Comparison of ENCODE assay signal across 18 mouse cellular contexts in genomic region chr16:48989700-48990099, GRCm38 (mm10). TPM values are rescaled to one million over a fixed set of nuclear protein-coding genes. Genes with fewer than 3 reads are reported as not detected.
DNase-seq lines count a peak whose midpoint lies in the region; ATAC-seq and TF ChIP-seq lines count a peak whose summit lies in the region.
"Had no signal": no experiment of that assay in that cellular context is flagged by ENCODE, and none has a peak within 500 bp of the region (broad histone marks: within the 10 kb centered on the region; RNA-seq: fewer than 3 reads in every experiment).

No protein-coding gene starts in this region.

- TF ChIP-seq CTCF in CH12.LX (conservative IDR thresholded peaks at IDR 0.05 in 1 of 2, IDR thresholded peaks at IDR 0.05 in 1 of 2; ENCODE audit: low read depth in 2 of 2, low read length in 2 of 2) = no peak

- TF ChIP-seq RAD21 in CH12.LX (IDR thresholded peaks at IDR 0.05; ENCODE audit: low read depth, low read length) = no peak

- in situ Hi-C loops in CH12.LX (cut with MboI; ENCODE audit: low pct_ligation_motif_present, low pct_unique_long_range_greater_than_20kb, low sequenced_read_pairs) = no loop called here

- ATAC-seq in embryonic facial prominence, embryonic 14.5 days (ENCODE audit: low read depth) = no peak
- no peak for ATAC-seq in monocyte, adult 5-6 weeks (replicated peaks; ENCODE audit: insufficient number of reproducible peaks, low FRiP score, low TSS enrichment, poor library complexity, severe bottlenecking)
- ATAC-seq: activated CD4-positive, CD25-positive, alpha-beta regulatory T cell, adult 4 months; CD4-positive, CD25-positive, alpha-beta regulatory T cell, adult 4 months; Patski had no signal

- TF ChIP-seq POLR2A in CH12.LX (IDR thresholded peaks at IDR 0.05; ENCODE audit: low read depth, low read length) = no peak

- peaks cover 21% of the 10 kb centered on the region for H3K79me2 ChIP-seq in CH12.LX (replicated peaks; ENCODE audit: control insufficient read depth, extremely low read depth, insufficient read depth, poor library complexity, severe bottlenecking)

- dilution Hi-C loops in CH12.LX (cut with MboI; ENCODE audit: extremely low pct_ligation_motif_present, extremely low pct_unique_long_range_greater_than_20kb, low sequenced_read_pairs) = no loop called here

- no peak overlapping the region for H3K4me2 ChIP-seq in embryonic facial prominence, embryonic 14.5 days (ENCODE audit: low read depth, low read length)
- no peak overlapping the region for H3K4me2 ChIP-seq in CH12.LX (ENCODE audit: insufficient read depth, low read depth, poor library complexity, severe bottlenecking)

- H3K27ac ChIP-seq in embryonic facial prominence, embryonic 14.5 days (replicated peaks; ENCODE audit: low read depth, low read length) = no peak overlapping the region
- no peak overlapping the region for H3K27ac ChIP-seq in embryonic facial prominence, embryonic 10.5 days (replicated peaks)
- no peak overlapping the region for H3K27ac ChIP-seq in CH12.LX (ENCODE audit: insufficient read depth, low read depth)

- TF ChIP-seq EP300 in CH12.LX (IDR thresholded peaks at IDR 0.05; ENCODE audit: low read length) = peak; percentile 68; the same call in 1 of the 2 replicates

- H3K4me1 ChIP-seq in embryonic facial prominence, embryonic 14.5 days (ENCODE audit: control insufficient read depth, insufficient read depth, low read length) = peaks cover 4% of the 10 kb centered on the region; the same call in 1 of the 2 replicates
- peaks cover 7% of the 10 kb centered on the region for H3K4me1 ChIP-seq in embryonic facial prominence, embryonic 10.5 days
- H3K4me1 ChIP-seq in CH12.LX (ENCODE audit: control insufficient read depth in 1 of 2, insufficient read depth in 2 of 2) = peaks cover 0 to 35% of the 10 kb centered on the region in 2 experiments; a peak in 2 of 4 replicates

- H3K9me3 ChIP-seq in embryonic facial prominence, embryonic 14.5 days (ENCODE audit: control insufficient read depth, low read length) = no peaks in the 10 kb centered on the region
- H3K9me3 ChIP-seq in embryonic facial prominence, embryonic 10.5 days = no peaks in the 10 kb centered on the region
- peaks cover 2% of the 10 kb centered on the region for H3K9me3 ChIP-seq in CH12.LX (replicated peaks; ENCODE audit: low read length)

- DNase-seq in embryonic facial prominence, embryonic 14.5 days (ENCODE audit: low spot score) = peak; percentile 8
- no peak for DNase-seq in embryonic facial prominence, embryonic 10.5 days (ENCODE audit: low spot score)
- no peak for DNase-seq in CH12.LX (ENCODE audit: extremely low read depth)
- DNase-seq: adrenal gland, adult 2 months; adrenal gland, adult 8-10 months; adrenal gland, postnatal 10 days; adrenal gland, postnatal 14 days; adrenal gland, postnatal 25 days; adrenal gland, postnatal 36 days; B cell, adult 2 months; cerebellum, adult 11 months; cerebellum, adult 11-12 months; cerebellum, adult 18-20 months; cerebellum, adult 2 months had no signal

- H3K4me3 ChIP-seq in embryonic facial prominence, embryonic 14.5 days (ENCODE audit: low read depth, low read length) = no peak overlapping the region
- no peak overlapping the region for H3K4me3 ChIP-seq in embryonic facial prominence, embryonic 10.5 days
- no peak overlapping the region for H3K4me3 ChIP-seq in CH12.LX (replicated peaks in 1 of 3; ENCODE audit: low read depth in 2 of 3, low read length in 2 of 3, poor library complexity in 1 of 3)

- H3K36me3 ChIP-seq in embryonic facial prominence, embryonic 14.5 days (ENCODE audit: control insufficient read depth, insufficient read depth, low read length) = no peaks in the 10 kb centered on the region; the same call in 1 of the 2 replicates
- H3K36me3 ChIP-seq in embryonic facial prominence, embryonic 10.5 days (replicated peaks) = peaks cover 11% of the 10 kb centered on the region
- peaks cover 0 to 7% of the 10 kb centered on the region in 2 experiments for H3K36me3 ChIP-seq in CH12.LX (replicated peaks in 1 of 2; ENCODE audit: control insufficient read depth in 1 of 2, insufficient read depth in 1 of 2, low read length in 1 of 2)

- no peaks in the 10 kb centered on the region for H3K27me3 ChIP-seq in embryonic facial prominence, embryonic 14.5 days (replicated peaks; ENCODE audit: control insufficient read depth, insufficient read depth, low read length)
- no peaks in the 10 kb centered on the region for H3K27me3 ChIP-seq in embryonic facial prominence, embryonic 10.5 days (replicated peaks; ENCODE audit: low read depth, poor library complexity, severe bottlenecking)
- no peaks in the 10 kb centered on the region for H3K27me3 ChIP-seq in CH12.LX (replicated peaks)
- H3K27me3 ChIP-seq: Patski had no signal

- no peak overlapping the region for H3K9ac ChIP-seq in embryonic facial prominence, embryonic 14.5 days (ENCODE audit: low read depth, low read length)
- no peak overlapping the region for H3K9ac ChIP-seq in CH12.LX (ENCODE audit: insufficient read depth, low read depth)

TF ChIP-seq in CH12.LX, 34 proteins besides CTCF, POLR2A, EP300 and RAD21:
- TF ChIP-seq RCOR1 (conservative IDR thresholded peaks at IDR 0.05; ENCODE audit: low read depth, low read length) = no peak
- peak; percentile 67 for TF ChIP-seq IRF4 (IDR thresholded peaks at IDR 0.05; ENCODE audit: low read depth, low read length)

RNA-seq across cellular contexts. Expression of gene Dzip3, which starts 4.3 kb away (rescaled TPM):
- polyA plus RNA-seq in embryonic facial prominence, embryonic 14.5 days (2014; fragmentation: Nextera tagmentation; extraction: Ambion mirVana) = 33.3 and 40.9 TPM in 2 replicates
- polyA plus RNA-seq in embryonic facial prominence, embryonic 10.5 days (2016; fragmentation: Nextera tagmentation; extraction: Ambion mirVana) = 30.8 and 35.6 TPM in 2 replicates
- 15.2 and 17.0 TPM in 2 replicates for total RNA-seq in CH12.LX (2012; rRNA removed)
- 31.6 and 34.4 TPM in 2 replicates for total RNA-seq in CH12.LX (2014; rRNA removed)
- polyA plus RNA-seq in CH12.LX (2012; ENCODE audit: insufficient read length, low read depth) = 14.4 and 17.0 TPM in 2 replicates
- total RNA-seq in monocyte, adult 5-6 weeks (2017) = 8.8 to 18.0 TPM (median 15.0 TPM) in 3 replicates

RNA-seq across cellular contexts. Expression of gene Cip2a, which starts 4.3 kb away (rescaled TPM):
- 24.4 and 25.5 TPM in 2 replicates for polyA plus RNA-seq in embryonic facial prominence, embryonic 14.5 days (2014; fragmentation: Nextera tagmentation; extraction: Ambion mirVana)
- polyA plus RNA-seq in embryonic facial prominence, embryonic 10.5 days (2016; fragmentation: Nextera tagmentation; extraction: Ambion mirVana) = 46.1 and 46.8 TPM in 2 replicates
- total RNA-seq in CH12.LX (2012; rRNA removed) (26.0 and 30.5 TPM in 2 replicates), CH12.LX (2014; rRNA removed) (82.5 and 90.9 TPM in 2 replicates)
- 62.5 and 86.0 TPM in 2 replicates for polyA plus RNA-seq in CH12.LX (2012; ENCODE audit: insufficient read length, low read depth)
- 7.2 to 12.8 TPM (median 8.2 TPM) in 3 replicates for total RNA-seq in monocyte, adult 5-6 weeks (2017)
